ENCODE assay signal across 8 mouse cellular contexts in the genomic region with DNA sequence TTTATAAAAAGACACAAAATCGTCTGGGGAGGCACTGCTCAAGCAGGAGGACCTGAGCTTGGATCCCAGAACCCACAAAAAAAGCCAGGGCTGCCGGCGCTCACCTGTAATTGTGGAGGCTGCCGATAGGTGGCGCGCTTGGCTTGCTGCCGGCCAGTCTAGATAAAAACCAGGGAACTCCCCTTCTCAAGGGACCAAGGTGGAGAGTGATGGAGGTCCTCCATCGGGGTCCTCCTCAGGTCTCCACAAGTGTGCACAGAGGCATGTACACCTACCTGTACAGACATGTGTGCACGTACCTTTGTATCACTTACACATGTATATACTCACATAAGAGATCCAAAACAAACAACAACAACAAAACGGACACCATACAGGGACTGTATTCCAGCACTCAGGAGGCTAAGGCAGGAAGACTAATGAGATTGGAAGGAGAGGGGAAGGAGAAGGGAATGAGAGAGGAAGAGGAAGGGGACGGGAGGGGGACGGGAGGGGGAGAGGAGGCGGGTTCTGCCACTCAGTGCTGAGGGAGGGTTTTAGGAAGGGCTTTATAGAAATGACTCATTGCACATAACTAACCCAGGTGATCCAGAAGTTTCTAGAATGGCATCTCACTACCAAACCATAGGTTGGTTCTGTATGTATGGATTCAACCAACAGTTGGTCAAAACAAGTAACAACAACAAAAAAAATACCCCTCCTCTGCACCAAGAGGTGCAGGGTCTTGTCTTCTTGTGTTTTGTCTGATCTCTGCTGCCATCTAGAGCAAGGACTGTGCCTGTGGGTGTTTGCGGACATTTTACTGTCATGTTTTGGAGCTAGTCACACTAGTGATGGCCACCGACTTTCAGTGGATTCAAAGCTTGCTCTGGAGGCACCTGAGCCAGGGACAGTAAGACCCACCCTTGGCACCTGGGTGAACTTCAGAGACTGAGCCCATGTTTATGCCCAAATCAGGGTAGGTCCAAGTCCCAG. TPM values are rescaled to one million over a fixed set of nuclear protein-coding genes. Genes with fewer than 3 reads are reported as not detected.
A peak's percentile ranks its signal among the peaks of the same experiment; 100 is the strongest.
DNase-seq lines count a peak whose midpoint lies in the region; ATAC-seq and TF ChIP-seq lines count a peak whose summit lies in the region.

No protein-coding gene starts in this region.

- peak; percentile 72 for TF ChIP-seq CTCF in forebrain, postnatal 0 days (IDR thresholded peaks at IDR 0.05; ENCODE audit: low read depth)
- TF ChIP-seq CTCF in bone marrow, adult 2 months (IDR thresholded peaks at IDR 0.05; ENCODE audit: control insufficient read depth, insufficient read depth, low read length), result peak; percentile 79

- DNase-seq in forebrain, postnatal 0 days, result peak; percentile 46
- DNase-seq in heart, postnatal 36 days, result peak; percentile 71 to 73
- peak; percentile 53 to 54 for DNase-seq in left cerebral cortex, postnatal 36 days (ENCODE audit: low spot score in 2 of 2)

- intact Hi-C loops in heart, postnatal 36 days (cut with DNase I), result loop anchor here (1.0 to 2.0 kb wide), 2 partner anchors 89 to 228 kb away; no protein-coding TSS in a partner anchor
- intact Hi-C loops in left cerebral cortex, postnatal 36 days (cut with DNase I), result loop anchor here (10.0 kb wide), 1 partner anchor 90 kb away; no protein-coding TSS in a partner anchor

- 44% methylated on average over 15 of the region's 15 CpGs for WGBS in forebrain, postnatal 0 days
- WGBS in forebrain, embryonic 15.5 days, result 37% methylated on average over 15 of the region's 15 CpGs
- whole genome bisulfite sequencing in bone marrow, adult 2 months, result 25% methylated on average over 15 of the region's 15 CpGs
- WGBS in stomach, embryonic 16.5 days, result 33% methylated on average over 15 of the region's 15 CpGs

- H3K27ac ChIP-seq in forebrain, postnatal 0 days (ENCODE audit: low read depth, low read length), result no peak overlapping the region
- H3K27ac ChIP-seq in forebrain, embryonic 15.5 days (replicated peaks), result no peak overlapping the region
- H3K27ac ChIP-seq in bone marrow, adult 2 months (ENCODE audit: control insufficient read depth, insufficient read depth, low read depth, low read length, poor library complexity), result no peak overlapping the region
- H3K27ac ChIP-seq in stomach, embryonic 16.5 days (ENCODE audit: low read length), result no peak overlapping the region

- no peak for TF ChIP-seq POLR2A in bone marrow, adult 2 months (IDR thresholded peaks at IDR 0.05; ENCODE audit: borderline replicate concordance, control insufficient read depth, low read depth, low read length)
- no peak for TF ChIP-seq POLR2A in myocyte (IDR thresholded peaks at IDR 0.05; ENCODE audit: insufficient read length, low read depth)

- H3K27me3 ChIP-seq in forebrain, postnatal 0 days (ENCODE audit: insufficient read depth, low read length), result no peaks in the 10 kb centered on the region
- H3K27me3 ChIP-seq in forebrain, embryonic 15.5 days, result no peaks in the 10 kb centered on the region
- peaks cover 20% of the 10 kb centered on the region for H3K27me3 ChIP-seq in myocyte (ENCODE audit: control insufficient read depth, insufficient read depth, insufficient read length)
- no peaks in the 10 kb centered on the region for H3K27me3 ChIP-seq in stomach, embryonic 16.5 days (ENCODE audit: control insufficient read depth, insufficient read depth, low read length)

- no peak overlapping the region for H3K9ac ChIP-seq in forebrain, postnatal 0 days
- H3K9ac ChIP-seq in forebrain, embryonic 15.5 days (replicated peaks), result no peak overlapping the region
- H3K9ac ChIP-seq in stomach, embryonic 16.5 days (ENCODE audit: low read length), result no peak overlapping the region

- no peak overlapping the region for H3ac ChIP-seq in myocyte (ENCODE audit: control insufficient read depth, insufficient read length)

- no peak overlapping the region; the same call in 1 of the 2 replicates for H3K4me2 ChIP-seq in forebrain, postnatal 0 days (ENCODE audit: low read depth)
- H3K4me2 ChIP-seq in forebrain, embryonic 15.5 days (replicated peaks), result no peak overlapping the region
- H3K4me2 ChIP-seq in myocyte (ENCODE audit: low read depth), result peak overlapping the region; percentile 21
- H3K4me2 ChIP-seq in stomach, embryonic 16.5 days (ENCODE audit: low read depth, low read length), result no peak overlapping the region

- no peaks in the 10 kb centered on the region for H3K9me3 ChIP-seq in forebrain, postnatal 0 days (ENCODE audit: low read length)
- H3K9me3 ChIP-seq in forebrain, embryonic 15.5 days, result no peaks in the 10 kb centered on the region
- no peaks in the 10 kb centered on the region for H3K9me3 ChIP-seq in stomach, embryonic 16.5 days (replicated peaks; ENCODE audit: control insufficient read depth, low read length)

- no peaks in the 10 kb centered on the region for H3K4me1 ChIP-seq in forebrain, postnatal 0 days (ENCODE audit: insufficient read depth)
- H3K4me1 ChIP-seq in forebrain, embryonic 15.5 days, result no peaks in the 10 kb centered on the region
- no peaks in the 10 kb centered on the region; the same call in 1 of the 2 replicates for H3K4me1 ChIP-seq in bone marrow, adult 2 months (ENCODE audit: control insufficient read depth, insufficient read depth, low read length)
- H3K4me1 ChIP-seq in stomach, embryonic 16.5 days (ENCODE audit: control insufficient read depth, insufficient read depth, low read length), result no peaks in the 10 kb centered on the region

- ATAC-seq in forebrain, postnatal 0 days, result peak; percentile 71
- ATAC-seq in forebrain, embryonic 15.5 days (replicated peaks), result no peak
- peak; percentile 87 for ATAC-seq in erythroblast, adult 5-6 weeks (replicated peaks; ENCODE audit: low FRiP score, poor library complexity, severe bottlenecking)
- ATAC-seq in stomach, embryonic 16.5 days (ENCODE audit: insufficient read depth, low FRiP score), result 0 out of 2 replicates have a peak, but pooled peaks have one; percentile 40

- H3K36me3 ChIP-seq in forebrain, postnatal 0 days (ENCODE audit: insufficient read depth), result no peaks in the 10 kb centered on the region
- no peaks in the 10 kb centered on the region for H3K36me3 ChIP-seq in forebrain, embryonic 15.5 days
- H3K36me3 ChIP-seq in myocyte (ENCODE audit: control insufficient read depth, insufficient read depth), result no peaks in the 10 kb centered on the region
- no peaks in the 10 kb centered on the region for H3K36me3 ChIP-seq in stomach, embryonic 16.5 days (ENCODE audit: control insufficient read depth, insufficient read depth, low read length)

- peak overlapping the region; percentile 2; the same call in 1 of the 2 replicates for H3K4me3 ChIP-seq in forebrain, postnatal 0 days (ENCODE audit: low read depth, low read length)
- no peak overlapping the region for H3K4me3 ChIP-seq in forebrain, embryonic 15.5 days
- H3K4me3 ChIP-seq in bone marrow, adult 2 months (replicated peaks; ENCODE audit: control insufficient read depth, low read depth, low read length), result no peak overlapping the region
- H3K4me3 ChIP-seq in myocyte, result no peak overlapping the region
- no peak overlapping the region for H3K4me3 ChIP-seq in stomach, embryonic 16.5 days (replicated peaks; ENCODE audit: low read length)

- H3K79me2 ChIP-seq in myocyte (ENCODE audit: control insufficient read depth, insufficient read depth), result no peaks in the 10 kb centered on the region

TF ChIP-seq in myocyte, 11 proteins besides CTCF, POLR2A, EP300 and RAD21:
- no peak for TF ChIP-seq E2F4 (IDR thresholded peaks at IDR 0.05; ENCODE audit: insufficient read depth)
- TF ChIP-seq POLR2AphosphoS2 (IDR thresholded peaks at IDR 0.05; ENCODE audit: insufficient read length, low read depth), result no peak
- no peak for TF ChIP-seq MYOD1 (IDR thresholded peaks at IDR 0.05; ENCODE audit: control insufficient read depth in 1 of 3, insufficient read length in 2 of 3, low read depth in 2 of 3)
- no peak for TF ChIP-seq TCF12 (IDR thresholded peaks at IDR 0.05; ENCODE audit: insufficient read depth, poor library complexity, severe bottlenecking)
- TF ChIP-seq CEBPB (IDR thresholded peaks at IDR 0.05; ENCODE audit: insufficient read depth, poor library complexity, severe bottlenecking), result no peak
- no peak for TF ChIP-seq MYOG (IDR thresholded peaks at IDR 0.05; ENCODE audit: control insufficient read depth in 1 of 3, insufficient read depth in 1 of 3, insufficient read length in 2 of 3, low read depth in 2 of 3)
- TF ChIP-seq SRF (IDR thresholded peaks at IDR 0.05; ENCODE audit: control insufficient read depth, insufficient read length, low read depth), result no peak
- no peak for TF ChIP-seq MAX (IDR thresholded peaks at IDR 0.05; ENCODE audit: low read depth)
- TF ChIP-seq USF1 (IDR thresholded peaks at IDR 0.05; ENCODE audit: low read depth), result no peak
- TF ChIP-seq TCF3 (IDR thresholded peaks at IDR 0.05; ENCODE audit: insufficient read length, low read depth), result no peak
- TF ChIP-seq REST (IDR thresholded peaks at IDR 0.05; ENCODE audit: insufficient read depth, insufficient read length), result no peak

RNA-seq across cellular contexts. Expression of gene Kif28, which starts 10.3 kb away (rescaled TPM):
- 0.15 TPM in 1 of 2 replicates, not detected in the other for total RNA-seq in forebrain, postnatal 0 days (2014; rRNA removed)
- polyA plus RNA-seq in forebrain, postnatal 0 days (2015; fragmentation: Nextera tagmentation; extraction: Ambion mirVana), result 0.05 TPM in 1 of 2 replicates, not detected in the other
- polyA plus RNA-seq in forebrain, embryonic 15.5 days (2015; fragmentation: Nextera tagmentation; extraction: Ambion mirVana), result not detected in 2 replicates
- not detected in 2 replicates for polyA plus RNA-seq in bone marrow, adult 2 months (2011; ENCODE audit: insufficient read depth, insufficient read length, low replicate concordance, missing spikeins)
- not detected in 2 replicates for total RNA-seq in erythroblast, adult 5-6 weeks (2015; ENCODE audit: low replicate concordance)
- total RNA-seq in erythroblast, adult 5-6 weeks (2017; ENCODE audit: low replicate concordance), result not detected in 2 replicates
- total RNA-seq in heart, postnatal 36 days (2021), result under 1 TPM; 0.43 to 0.53 TPM
- under 1 TPM in 1 of 2 experiments, not detected in 1; 0.25 TPM for total RNA-seq in left cerebral cortex, postnatal 36 days (2021)
- 0.06 TPM for polyA plus RNA-seq in myocyte (2012; fragmentation: generic; extraction: Trizol)
- 0.04 TPM in 1 of 2 replicates, not detected in the other for polyA plus RNA-seq in stomach, embryonic 16.5 days (2015; fragmentation: Nextera tagmentation; extraction: Ambion mirVana)
